Mouse (Mus musculus): ENCODE data around the gene Cyba.

DNA sequence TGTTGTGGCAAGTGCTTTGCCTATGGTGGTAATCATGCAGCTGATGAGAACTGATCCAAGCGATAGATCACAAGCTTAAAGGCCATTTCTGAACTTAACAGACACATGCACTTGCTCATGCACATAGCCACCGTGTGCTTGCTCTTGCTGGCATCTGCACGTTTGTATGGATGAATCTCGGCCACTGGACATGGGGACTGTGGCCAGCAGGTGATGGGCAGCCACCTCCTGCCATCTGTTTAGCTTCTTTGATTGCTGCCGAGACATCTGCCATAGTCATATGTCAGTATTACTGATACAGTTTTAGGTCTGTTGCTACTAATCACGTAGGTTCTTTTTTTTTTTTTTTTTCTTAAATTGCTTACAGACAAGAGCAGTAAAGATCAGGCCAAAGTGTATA is 37.4 kb downstream of the Cyba start:
- TF ChIP-seq POLR2A (IDR thresholded peaks at IDR 0.05; ENCODE audit: low read depth, low read length) = no peak
- no peak for TF ChIP-seq MAX (IDR thresholded peaks at IDR 0.05; ENCODE audit: low read length)
- TF ChIP-seq MXI1 (IDR thresholded peaks at IDR 0.05; ENCODE audit: low read depth, low read length) = no peak

All from CH12.LX (cell line).